Mouse (Mus musculus) left cerebral cortex, postnatal 14 days (tissue): Measurements from ENCODE around the gene Mrpl9. TPM values are rescaled to one million over a fixed set of nuclear protein-coding genes. Genes with fewer than 3 reads are reported as not detected.

Source experiments
- DNase-seq, 2 experiments: peaks; one replicate each; pipeline ENCODE4 v3.0.0; 2021 to 2022; ENCODE audit warnings: low spot score in 2 of 2, mixed read lengths in 1 of 2
- intact Hi-C: fragments of 180-260 bp; cut with DNase I; formaldehyde crosslinking; loops from one replicate; pipeline ENCODE4 v1.15.1; 2025
- total RNA-seq, 2 experiments: library from RNA; stranded (reverse); gene quantifications; 2 replicates each; pipeline ENCODE4 v1.2.3; 2021

Gene Mrpl9
- total RNA-seq, 2 experiments from 2014 or later: 38.3 to 40.0 TPM

DNA sequence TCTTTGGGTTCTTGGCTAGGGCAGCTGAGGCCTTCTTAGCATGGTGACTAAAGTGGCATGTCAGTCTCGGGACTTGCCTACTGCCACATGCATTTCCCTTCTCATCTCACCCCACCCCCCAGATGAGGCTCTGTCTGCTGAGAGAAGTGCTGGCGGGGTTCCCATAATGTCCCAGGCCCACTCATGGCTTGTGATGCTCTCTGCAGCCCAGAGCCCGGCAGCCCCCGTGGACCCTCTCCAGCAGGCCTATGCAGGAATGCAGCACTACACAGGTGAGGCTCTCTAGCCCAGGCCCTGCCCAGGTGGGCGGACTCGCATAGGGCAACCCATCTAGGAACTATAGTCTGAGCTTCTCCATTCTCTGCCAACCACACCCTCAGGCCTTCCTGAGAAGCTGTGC lies 44.5 kb downstream of the Mrpl9 start:
- intact Hi-C loops: no loop called here
- peak in 1 of 2 experiments; percentile 72 for DNase-seq

DNA sequence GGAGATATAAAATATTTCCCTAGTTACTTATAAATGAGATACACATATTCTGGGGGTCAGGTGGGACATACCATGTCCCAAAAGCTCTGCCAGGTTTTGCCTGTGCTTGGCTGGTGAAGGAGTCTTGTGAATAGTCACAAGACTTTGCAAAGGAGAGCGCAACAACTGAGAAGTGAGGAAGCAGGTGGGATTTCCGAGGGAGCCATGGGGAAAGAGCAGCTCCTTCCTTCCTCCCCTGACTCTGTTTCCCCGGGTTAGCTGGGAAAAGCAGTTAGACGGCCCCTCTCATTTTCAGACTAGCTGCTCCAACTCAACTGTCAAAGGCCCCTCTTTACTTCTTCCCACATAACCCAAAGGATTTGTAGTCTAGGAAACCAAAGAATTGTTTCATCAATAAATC lies 54.0 kb downstream of the Mrpl9 start:
- DNase-seq: no peak
- intact Hi-C loops: no loop called here

Other genes with a start within 250 kb of the Mrpl9 start
- not detected for gene Gm5286, start 246.6 kb upstream of the Mrpl9 start, total RNA-seq
- gene Gm4778, start 179.3 kb upstream of the Mrpl9 start, total RNA-seq: not detected
- 10 to 100 TPM; 20.1 to 23.3 TPM for gene Them4, start 133.2 kb upstream of the Mrpl9 start, total RNA-seq
- not detected for gene Them5, start 101.2 kb upstream of the Mrpl9 start, total RNA-seq
- gene C2cd4d, start 80.9 kb upstream of the Mrpl9 start, total RNA-seq: under 1 TPM in 1 of 2 experiments, not detected in 1; 0.59 TPM
- gene Rorc, start 70.5 kb upstream of the Mrpl9 start, total RNA-seq: under 1 TPM; 0.25 to 0.51 TPM
- gene Lingo4, start 44.8 kb upstream of the Mrpl9 start, total RNA-seq: 1 to 10 TPM in 1 of 2 experiments, under 1 TPM in 1; 0.70 to 1.1 TPM
- gene Tdrkh, start 30.0 kb upstream of the Mrpl9 start, total RNA-seq: 10 to 100 TPM; 35.2 to 36.0 TPM
- not detected for gene Oaz3, start 597 bp downstream of the Mrpl9 start, total RNA-seq
- gene Celf3, start 35.0 kb downstream of the Mrpl9 start, total RNA-seq: 100 to 1,000 TPM; 207 to 232 TPM
- 1 to 10 TPM; 6.5 to 7.3 TPM for gene Riiad1, start 37.0 kb downstream of the Mrpl9 start, total RNA-seq
- 10 to 100 TPM; 79.6 to 81.8 TPM for gene Snx27, start 139.4 kb downstream of the Mrpl9 start, total RNA-seq
- not detected for gene Gm10972, start 199.8 kb downstream of the Mrpl9 start, total RNA-seq
- 1 to 10 TPM; 1.4 to 2.0 TPM for gene Tuft1, start 215.6 kb downstream of the Mrpl9 start, total RNA-seq